Mouse (Mus musculus): ENCODE results near the gene Ybx2. TPM values are rescaled to one million over a fixed set of nuclear protein-coding genes. Genes with fewer than 3 reads are reported as not detected.

Ybx2 gene
- total and polyA plus RNA-seq, 3 experiments = 0.25 to 0.39 TPM; not detected in 1

GRCm38 (mm10) chr11:69901406-69901846, 34.2 kb upstream of the Ybx2 start (continued):
- no peak for TF ChIP-seq JUN (IDR thresholded peaks at IDR 0.05; ENCODE audit: insufficient read depth, low read depth, low read length)
- no peak for TF ChIP-seq USF2 (conservative IDR thresholded peaks at IDR 0.05; ENCODE audit: low read depth, low read length)
- TF ChIP-seq MYC (IDR thresholded peaks at IDR 0.05; ENCODE audit: low read depth, low read length) = peak; percentile 82; the same call in 1 of the 2 replicates

DNA sequence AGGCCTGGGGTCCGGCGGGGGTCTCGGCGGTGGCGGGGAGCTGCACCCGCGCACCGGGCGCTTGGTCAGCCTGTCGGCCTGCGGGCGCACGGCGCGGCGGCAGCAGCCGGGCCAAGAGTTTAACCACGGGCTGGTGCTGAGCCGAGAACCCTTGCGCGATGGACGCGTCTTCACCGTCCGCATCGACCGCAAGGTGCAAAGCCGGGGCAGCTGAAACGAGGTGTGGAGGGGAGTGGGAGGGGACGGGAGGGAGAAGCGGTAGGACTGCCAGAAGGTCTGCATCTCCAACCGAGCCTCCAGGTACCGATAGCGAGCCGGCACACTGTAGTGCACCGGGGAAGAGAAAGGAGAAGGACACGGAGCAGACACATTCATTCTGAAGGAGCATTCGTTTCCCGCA, 33.6 kb upstream of the Ybx2 start:
- in situ Hi-C loops (cut with MboI; ENCODE audit: low pct_ligation_motif_present, low pct_unique_long_range_greater_than_20kb, low sequenced_read_pairs) = no loop called here
- H3K4me2 ChIP-seq (ENCODE audit: insufficient read depth, low read depth, poor library complexity, severe bottlenecking) = peak overlapping the region; percentile 89
- peaks cover 35 to 38% of the 10 kb centered on the region in 2 experiments for H3K36me3 ChIP-seq (replicated peaks in 1 of 2; ENCODE audit: control insufficient read depth in 1 of 2, insufficient read depth in 1 of 2, low read length in 1 of 2)
- no peaks in the 10 kb centered on the region for H3K9me3 ChIP-seq (replicated peaks; ENCODE audit: low read length)
- TF ChIP-seq JUND (conservative IDR thresholded peaks at IDR 0.05; ENCODE audit: low read depth, low read length) = no peak
- no peak for TF ChIP-seq MAX (IDR thresholded peaks at IDR 0.05; ENCODE audit: low read length)
- no peak for TF ChIP-seq MYC (IDR thresholded peaks at IDR 0.05; ENCODE audit: low read depth, low read length)
- TF ChIP-seq BHLHE40 (IDR thresholded peaks at IDR 0.05; ENCODE audit: low read depth, low read length) = no peak
- TF ChIP-seq RCOR1 (conservative IDR thresholded peaks at IDR 0.05; ENCODE audit: low read depth, low read length) = no peak
- no peak for TF ChIP-seq IRF4 (IDR thresholded peaks at IDR 0.05; ENCODE audit: low read depth, low read length)
- no peak for TF ChIP-seq KAT2A (IDR thresholded peaks at IDR 0.05; ENCODE audit: insufficient replicate concordance, low read length)
- no peak for TF ChIP-seq HCFC1 (IDR thresholded peaks at IDR 0.05; ENCODE audit: low read depth, low read length)
- no peak for TF ChIP-seq GABPA (IDR thresholded peaks at IDR 0.05; ENCODE audit: insufficient replicate concordance, low read depth, low read length)
- TF ChIP-seq EP300 (IDR thresholded peaks at IDR 0.05; ENCODE audit: low read length) = no peak
- DNase-seq (ENCODE audit: extremely low read depth) = no peak
- H3K4me1 ChIP-seq (ENCODE audit: control insufficient read depth in 1 of 2, insufficient read depth in 2 of 2) = peaks cover 7 to 29% of the 10 kb centered on the region in 2 experiments
- H3K27ac ChIP-seq (ENCODE audit: insufficient read depth, low read depth) = peak overlapping the region; percentile 50
- H3K79me2 ChIP-seq (replicated peaks; ENCODE audit: control insufficient read depth, extremely low read depth, insufficient read depth, poor library complexity, severe bottlenecking) = peaks cover 10% of the 10 kb centered on the region
- peak overlapping the region; percentile 81 for H3K9ac ChIP-seq (ENCODE audit: insufficient read depth, low read depth)
- dilution Hi-C loops (cut with MboI; ENCODE audit: extremely low pct_ligation_motif_present, extremely low pct_unique_long_range_greater_than_20kb, low sequenced_read_pairs) = no loop called here
- H3K27me3 ChIP-seq (replicated peaks) = no peaks in the 10 kb centered on the region
- peak overlapping the region; percentile 70 to 97 (median 82) for H3K4me3 ChIP-seq (replicated peaks in 1 of 3; ENCODE audit: low read depth in 2 of 3, low read length in 2 of 3, poor library complexity in 1 of 3)

DNA sequence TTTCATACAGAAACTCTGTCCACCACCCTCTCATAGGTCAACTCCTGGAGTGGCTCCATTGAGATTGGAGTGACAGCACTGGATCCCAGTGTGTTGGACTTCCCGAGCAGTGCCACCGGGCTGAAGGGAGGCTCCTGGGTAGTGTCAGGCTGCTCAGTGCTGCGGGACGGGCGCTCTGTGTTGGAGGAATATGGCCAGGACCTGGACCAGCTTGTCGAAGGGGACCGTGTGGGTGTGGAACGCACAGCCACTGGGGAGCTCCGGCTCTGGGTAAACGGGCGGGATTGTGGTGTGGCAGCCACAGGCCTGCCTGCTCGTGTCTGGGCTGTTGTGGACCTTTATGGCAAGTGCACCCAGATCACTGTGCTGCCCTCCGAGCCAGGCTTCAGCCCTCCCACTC, 32.6 kb upstream of the Ybx2 start:
- Histone ChIP-seq H3K36me3 (replicated peaks in 1 of 2; ENCODE audit: control insufficient read depth in 1 of 2, insufficient read depth in 1 of 2, low read length in 1 of 2) (peaks cover 45 to 48% of the 10 kb centered on the region in 2 experiments), H3K4me2 (ENCODE audit: insufficient read depth, low read depth, poor library complexity, severe bottlenecking) (peak overlapping the region; percentile 89), H3K79me2 (replicated peaks; ENCODE audit: control insufficient read depth, extremely low read depth, insufficient read depth, poor library complexity, severe bottlenecking) (peaks cover 10% of the 10 kb centered on the region), H3K4me1 (ENCODE audit: control insufficient read depth in 1 of 2, insufficient read depth in 2 of 2) (peaks cover 7 to 29% of the 10 kb centered on the region in 2 experiments), H3K4me3 (replicated peaks in 1 of 3; ENCODE audit: low read depth in 2 of 3, low read length in 2 of 3, poor library complexity in 1 of 3) (peak overlapping the region in 1 of 3 experiments; percentile 82), H3K27ac (ENCODE audit: insufficient read depth, low read depth) (no peak overlapping the region), H3K9ac (ENCODE audit: insufficient read depth, low read depth) (no peak overlapping the region), H3K27me3 (replicated peaks) (no peaks in the 10 kb centered on the region), H3K9me3 (replicated peaks; ENCODE audit: low read length) (no peaks in the 10 kb centered on the region)
- no peak for DNase-seq (ENCODE audit: extremely low read depth)
- in situ Hi-C loops (cut with MboI; ENCODE audit: low pct_ligation_motif_present, low pct_unique_long_range_greater_than_20kb, low sequenced_read_pairs) = no loop called here
- dilution Hi-C loops (cut with MboI; ENCODE audit: extremely low pct_ligation_motif_present, extremely low pct_unique_long_range_greater_than_20kb, low sequenced_read_pairs) = no loop called here
- TF ChIP-seq KAT2A (IDR thresholded peaks at IDR 0.05; ENCODE audit: insufficient replicate concordance, low read length) (no peak), GABPA (IDR thresholded peaks at IDR 0.05; ENCODE audit: insufficient replicate concordance, low read depth, low read length) (no peak), BHLHE40 (IDR thresholded peaks at IDR 0.05; ENCODE audit: low read depth, low read length) (no peak), JUND (conservative IDR thresholded peaks at IDR 0.05; ENCODE audit: low read depth, low read length) (no peak), MYC (IDR thresholded peaks at IDR 0.05; ENCODE audit: low read depth, low read length) (no peak), ZNF384 (IDR thresholded peaks at IDR 0.05; ENCODE audit: low read depth, low read length) (no peak), POLR2AphosphoS2 (IDR thresholded peaks at IDR 0.05; ENCODE audit: low read depth, low read length) (no peak), JUN (IDR thresholded peaks at IDR 0.05; ENCODE audit: insufficient read depth, low read depth, low read length) (no peak), RCOR1 (conservative IDR thresholded peaks at IDR 0.05; ENCODE audit: low read depth, low read length) (no peak)

Measured in CH12.LX (cell line).